Mouse (Mus musculus): ENCODE measurements around the gene Kcnmb1.

Gene Kcnmb1

GRCm38 (mm10) chr11:33944067-33944785 lies 18.6 kb upstream of the Kcnmb1 start:
- peak in 1 of 2 experiments; percentile 17 for DNase-seq (ENCODE audit: low spot score in 2 of 2)

GRCm38 (mm10) chr11:33944786-33945328 lies 18.0 kb upstream of the Kcnmb1 start:
- no peak for DNase-seq (ENCODE audit: low spot score in 2 of 2)

GRCm38 (mm10) chr11:33946501-33946900 lies 16.3 kb upstream of the Kcnmb1 start:
- DNase-seq (ENCODE audit: low spot score in 2 of 2): no peak

GRCm38 (mm10) chr11:33951155-33951554 lies 11.7 kb upstream of the Kcnmb1 start:
- DNase-seq (ENCODE audit: low spot score in 2 of 2): no peak

DNA sequence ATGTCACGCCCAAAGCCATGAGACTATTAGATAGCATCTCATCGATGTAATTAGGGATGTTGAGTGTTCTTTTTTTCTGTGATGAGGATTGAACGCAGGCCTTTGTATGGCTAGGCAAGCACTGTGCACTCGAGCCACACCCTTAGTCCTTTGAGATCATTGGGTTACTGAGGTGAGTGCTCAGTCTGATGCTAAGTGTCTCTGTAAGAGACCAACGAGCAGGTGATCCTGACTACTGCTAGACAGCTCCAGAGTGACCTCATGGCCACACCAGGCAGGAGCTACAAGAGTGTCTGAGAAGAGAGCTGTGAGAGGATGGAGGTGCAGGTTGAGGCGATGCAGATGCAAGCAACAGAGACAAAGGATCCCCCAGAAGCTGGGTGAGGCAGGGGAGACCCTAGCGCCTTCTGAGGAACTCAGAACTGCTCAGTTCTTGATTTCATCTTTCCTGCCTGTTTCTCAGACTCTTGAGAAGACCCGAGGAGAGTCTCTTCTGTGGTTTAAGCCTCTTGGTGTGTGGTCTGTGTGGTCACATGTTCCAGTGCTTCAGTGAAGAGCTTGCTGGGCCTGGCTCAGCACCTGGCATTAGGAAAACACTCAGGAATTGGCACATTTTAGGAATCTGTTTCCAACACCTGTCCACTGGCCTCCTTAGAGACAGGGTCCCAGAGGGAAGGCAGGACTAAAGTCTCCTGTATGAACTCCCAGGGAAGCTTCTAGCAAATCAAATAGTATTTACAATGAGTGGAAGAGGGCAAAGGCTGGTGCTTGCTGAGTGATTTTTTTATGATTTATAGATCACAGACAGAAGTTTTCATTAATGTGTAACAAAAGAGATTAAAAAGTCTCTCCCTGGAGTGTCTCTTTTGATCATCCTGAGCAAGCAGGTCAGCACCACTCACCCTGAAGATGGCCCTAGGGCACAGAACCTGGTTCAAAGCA lies 10.9 kb upstream of the Kcnmb1 start:
- DNase-seq (ENCODE audit: low spot score in 2 of 2): no peak

DNA sequence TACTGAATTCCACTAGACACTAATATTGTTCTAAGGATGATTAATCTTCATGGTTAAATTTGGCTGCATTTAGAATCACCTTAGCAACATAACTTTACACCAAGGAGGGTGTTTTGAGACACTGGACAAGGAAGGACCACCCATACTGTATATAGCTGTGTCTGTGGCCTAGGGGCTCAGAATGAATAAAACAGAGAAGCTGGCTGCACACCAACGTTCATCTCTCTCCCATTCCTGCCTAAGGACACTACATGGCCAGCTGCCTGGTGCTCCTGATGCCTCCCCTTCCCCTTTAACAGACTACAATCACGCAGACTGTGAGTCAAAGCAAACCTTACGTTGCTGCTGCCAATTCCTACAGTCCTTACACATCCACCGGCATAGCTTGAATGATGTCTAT lies 6.8 kb upstream of the Kcnmb1 start:
- DNase-seq (ENCODE audit: low spot score in 2 of 2): no peak

DNA sequence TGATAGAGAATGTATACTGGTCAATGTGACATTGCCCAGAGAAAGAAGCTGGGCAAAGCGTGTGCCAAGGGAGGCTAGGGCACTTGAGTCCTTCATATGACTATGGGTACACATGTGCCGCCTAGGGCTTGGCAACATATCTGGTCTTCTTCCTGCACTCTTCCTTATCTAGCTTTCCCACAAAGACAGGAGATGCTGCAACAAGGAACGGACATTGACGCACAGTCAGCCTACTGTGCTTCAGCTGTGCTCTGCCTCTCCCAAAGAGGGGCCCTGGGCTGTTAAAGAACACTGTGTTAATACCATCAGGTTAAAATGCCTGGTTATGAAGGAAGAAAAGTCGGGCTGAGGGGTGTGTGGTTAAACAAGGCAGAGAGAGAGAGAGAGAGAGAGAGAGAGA lies 6.2 kb upstream of the Kcnmb1 start:
- DNase-seq (ENCODE audit: low spot score in 2 of 2): no peak

GRCm38 (mm10) chr11:33957595-33957994 lies 5.2 kb upstream of the Kcnmb1 start:
- no peak for DNase-seq (ENCODE audit: low spot score in 2 of 2)

- DNase-seq (ENCODE audit: low spot score in 2 of 2): peak in 1 of 2 experiments; percentile 23
These were observed 4.1 kb upstream of the Kcnmb1 start for GRCm38 (mm10) chr11:33958713-33959112.

DNA sequence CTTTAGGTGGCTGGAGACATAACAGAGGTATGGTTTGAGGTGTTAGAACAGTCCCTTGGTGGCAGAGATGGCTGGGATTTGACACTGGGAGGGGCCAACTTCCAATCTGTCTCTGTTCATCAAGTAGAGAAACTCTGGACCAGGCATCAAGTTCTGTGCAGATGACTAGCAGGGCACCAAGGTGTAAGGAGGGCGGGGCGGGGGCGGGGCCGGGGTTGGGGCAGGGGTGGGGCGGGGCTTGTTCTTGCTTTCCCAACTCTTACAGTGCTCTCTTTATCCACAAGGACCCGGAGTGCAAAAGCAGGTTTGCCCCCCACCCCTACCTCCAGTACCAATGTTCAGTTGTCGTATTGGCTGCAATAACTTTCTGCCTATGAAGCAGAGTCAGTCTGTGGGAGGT lies 635 bp upstream of the Kcnmb1 start:
- no peak for DNase-seq (ENCODE audit: low spot score in 2 of 2)

DNA sequence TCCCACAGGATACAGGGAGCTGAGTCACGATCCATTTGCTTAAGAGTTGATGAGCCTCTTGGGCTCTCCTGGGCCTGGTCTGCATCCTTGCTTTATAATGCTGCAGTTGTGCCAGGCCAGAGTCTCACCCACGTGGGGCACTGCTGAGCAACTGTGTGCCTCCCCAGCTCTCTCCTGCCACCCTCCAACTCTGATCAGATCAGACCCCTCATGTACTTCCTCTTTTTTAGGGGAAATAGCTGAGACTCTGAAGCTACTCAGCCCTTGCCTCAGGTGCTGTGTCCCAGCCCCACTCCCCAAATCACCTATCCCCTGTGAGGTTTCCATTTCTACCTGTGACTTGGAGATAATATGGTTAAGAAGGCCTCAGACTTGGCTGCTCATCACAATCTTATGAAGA lies 2.6 kb downstream of the Kcnmb1 start:
- DNase-seq (ENCODE audit: low spot score in 2 of 2): no peak

DNA sequence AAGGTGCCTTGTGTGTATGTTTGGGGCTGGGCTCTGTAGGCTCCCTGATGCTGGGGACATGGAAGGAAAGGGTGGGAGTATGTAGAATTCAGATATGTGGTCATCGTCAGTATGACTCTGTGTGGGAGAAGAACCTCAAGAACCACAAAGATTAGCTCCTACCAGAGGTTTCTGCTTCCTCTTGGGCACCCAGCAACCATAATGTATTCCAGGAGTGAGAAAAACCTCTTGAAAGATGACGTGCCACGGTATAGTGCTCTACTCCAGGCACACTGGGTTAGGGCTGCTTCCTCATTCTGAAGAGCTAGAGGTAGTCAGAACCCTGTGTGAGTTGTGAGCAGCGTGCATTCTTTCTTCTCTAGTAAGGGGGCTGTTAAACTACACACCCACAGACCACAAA lies 4.9 kb downstream of the Kcnmb1 start:
- DNase-seq (ENCODE audit: low spot score in 2 of 2): no peak

DNA sequence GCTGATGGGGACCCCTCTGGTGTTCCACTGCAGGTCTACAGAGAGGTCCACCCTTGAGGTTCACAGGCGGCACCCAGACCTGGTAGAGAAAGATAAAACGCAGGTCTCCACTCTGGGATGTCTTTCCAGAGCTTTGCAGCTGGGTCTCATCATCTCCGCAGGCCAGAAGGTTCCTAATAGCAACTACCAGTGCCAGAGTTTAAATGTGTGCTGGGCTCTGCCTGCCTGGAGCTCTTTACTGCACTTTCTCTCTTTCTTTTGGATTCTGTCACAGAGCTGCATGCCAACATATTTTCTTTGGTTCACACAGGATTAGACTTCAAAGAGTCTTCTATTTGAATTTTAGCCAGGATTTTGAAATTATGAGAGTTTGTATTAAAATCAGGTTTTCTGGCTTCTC lies 6.4 kb downstream of the Kcnmb1 start:
- DNase-seq (ENCODE audit: low spot score in 2 of 2): no peak

GRCm38 (mm10) chr11:33972114-33972513 lies 9.3 kb downstream of the Kcnmb1 start:
- no peak for DNase-seq (ENCODE audit: low spot score in 2 of 2)

- no peak for DNase-seq (ENCODE audit: low spot score in 2 of 2)
These were observed 11.7 kb downstream of the Kcnmb1 start for GRCm38 (mm10) chr11:33974341-33975040.

GRCm38 (mm10) chr11:33975121-33975520 lies 12.3 kb downstream of the Kcnmb1 start:
- no peak for DNase-seq (ENCODE audit: low spot score in 2 of 2)

- DNase-seq (ENCODE audit: low spot score in 2 of 2): no peak
These were observed 17.3 kb downstream of the Kcnmb1 start for GRCm38 (mm10) chr11:33980146-33980545.

GRCm38 (mm10) chr11:33986525-33986924 lies 23.7 kb downstream of the Kcnmb1 start:
- DNase-seq (ENCODE audit: low spot score in 2 of 2): no peak

DNA sequence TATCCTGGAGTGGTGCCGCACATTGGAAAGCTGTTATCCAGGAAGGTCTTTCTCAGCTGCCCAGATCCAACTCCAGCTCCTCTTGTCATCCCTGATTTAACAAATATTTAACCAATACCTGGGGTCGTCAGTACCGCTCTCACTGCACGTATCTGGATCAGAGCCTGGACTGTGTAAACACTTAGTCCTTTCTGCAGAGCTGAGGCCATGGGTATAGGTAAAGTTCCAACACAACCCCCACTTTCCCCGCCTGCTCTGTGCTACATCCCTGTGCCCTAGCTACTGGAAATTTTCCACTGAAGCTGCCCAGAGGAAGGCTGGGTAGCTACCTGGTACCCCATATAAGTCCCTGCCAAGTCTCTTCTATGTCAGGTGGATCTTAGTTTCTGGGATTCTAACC lies 27.2 kb downstream of the Kcnmb1 start:
- DNase-seq (ENCODE audit: low spot score in 2 of 2): no peak

GRCm38 (mm10) chr11:33992938-33993337 lies 30.1 kb downstream of the Kcnmb1 start, which contains the start of gene Kcnip1:
Kcnip1 (minus strand) TSS chr11:33993152.
- DNase-seq (ENCODE audit: low spot score in 2 of 2): no peak

- DNase-seq (ENCODE audit: low spot score in 2 of 2): no peak
These were observed 30.7 kb downstream of the Kcnmb1 start for GRCm38 (mm10) chr11:33993496-33993895.

GRCm38 (mm10) chr11:33998244-33998643 lies 35.4 kb downstream of the Kcnmb1 start:
- no peak for DNase-seq (ENCODE audit: low spot score in 2 of 2)
